Comparison of ENCODE assay signal across 10 mouse cellular contexts in the genomic region with DNA sequence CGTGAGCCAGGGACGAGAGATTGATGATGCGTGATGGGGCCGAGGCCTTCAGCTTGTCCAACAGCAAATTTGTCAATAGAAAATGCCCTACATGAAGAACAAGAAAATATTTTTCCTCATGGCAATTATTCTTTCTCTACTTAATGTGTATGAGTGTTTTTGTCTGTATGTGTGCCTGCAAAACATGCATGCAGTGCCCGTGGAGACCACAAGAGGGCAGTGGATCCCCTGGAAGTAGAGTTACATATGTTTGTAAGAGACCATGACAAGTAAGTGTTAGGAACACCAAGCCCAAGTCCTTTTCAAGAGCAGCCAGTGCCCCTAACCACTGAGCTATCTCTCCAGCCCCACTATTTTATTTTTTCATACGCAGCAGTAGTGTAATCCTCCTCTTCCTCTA. TPM values are rescaled to one million over a fixed set of nuclear protein-coding genes. Genes with fewer than 3 reads are reported as not detected.
A peak's percentile ranks its signal among the peaks of the same experiment; 100 is the strongest.
DNase-seq lines count a peak whose midpoint lies in the region; ATAC-seq lines count a peak whose summit lies in the region.
"Had no signal": no experiment of that assay in that cellular context is flagged by ENCODE, and none has a peak within 500 bp of the region (broad histone marks: within the 10 kb centered on the region; RNA-seq: fewer than 3 reads in every experiment).

No protein-coding gene starts in this region.

- peak; percentile 68 for DNase-seq in kidney, adult 11 months
- peak; percentile 64 for DNase-seq in T-cell, adult 2 months (ENCODE audit: low spot score)
- peak; percentile 78 for DNase-seq in embryo, embryonic 10 days (ENCODE audit: low spot score)
- peak; percentile 85 for DNase-seq in heart, postnatal 4 days
- peak; percentile 88 for DNase-seq in limb, embryonic 11.5 days (ENCODE audit: low spot score)
- peak; percentile 48 for DNase-seq in right cerebral cortex, adult 18-20 months
- DNase-seq in urinary bladder, postnatal 14 days (ENCODE audit: low spot score), result peak; percentile 81

- H3K36me3 ChIP-seq in kidney, embryonic 14.5 days (ENCODE audit: control insufficient read depth, insufficient read depth, low read length), result peaks cover 81% of the 10 kb centered on the region
- peaks cover 11% of the 10 kb centered on the region for H3K36me3 ChIP-seq in limb, embryonic 11.5 days (ENCODE audit: control insufficient read depth, insufficient read depth, low read length)

- 78% methylated on average over 6 of the region's 6 CpGs for WGBS in kidney, embryonic 14.5 days
- 79% methylated on average over 6 of the region's 6 CpGs for WGBS in limb, embryonic 11.5 days

- no peak overlapping the region for H3K4me2 ChIP-seq in kidney, embryonic 14.5 days (replicated peaks; ENCODE audit: low read depth, low read length)
- H3K4me2 ChIP-seq in limb, embryonic 11.5 days (ENCODE audit: low read depth, severe bottlenecking), result no peak overlapping the region
- H3K4me2 ChIP-seq: heart, embryonic 15.5 days; stomach, embryonic 15.5 days had no signal

- H3K27me3 ChIP-seq in kidney, embryonic 14.5 days (ENCODE audit: control insufficient read depth, insufficient read depth, low read length), result no peaks in the 10 kb centered on the region
- no peaks in the 10 kb centered on the region for H3K27me3 ChIP-seq in limb, embryonic 11.5 days (ENCODE audit: control insufficient read depth, insufficient read depth, low read length)
- H3K27me3 ChIP-seq: heart, embryonic 15.5 days; stomach, embryonic 15.5 days had no signal

- H3K9me3 ChIP-seq in kidney, embryonic 14.5 days (ENCODE audit: control insufficient read depth, low read length), result no peaks in the 10 kb centered on the region
- no peaks in the 10 kb centered on the region for H3K9me3 ChIP-seq in limb, embryonic 11.5 days (ENCODE audit: control insufficient read depth, low read length)
- H3K9me3 ChIP-seq: heart, embryonic 15.5 days; stomach, embryonic 15.5 days had no signal

- no peak overlapping the region for H3K4me3 ChIP-seq in kidney, embryonic 14.5 days (ENCODE audit: low read length)
- no peak overlapping the region for H3K4me3 ChIP-seq in limb, embryonic 11.5 days (ENCODE audit: low read depth, low read length)
- H3K4me3 ChIP-seq: heart, embryonic 15.5 days; stomach, embryonic 15.5 days had no signal

- H3K27ac ChIP-seq in kidney, embryonic 14.5 days (ENCODE audit: low read depth, low read length), result no peak overlapping the region
- no peak overlapping the region for H3K27ac ChIP-seq in limb, embryonic 11.5 days (replicated peaks; ENCODE audit: low read depth, low read length)
- H3K27ac ChIP-seq: heart, embryonic 15.5 days; stomach, embryonic 15.5 days had no signal

- no peak overlapping the region for H3K9ac ChIP-seq in kidney, embryonic 14.5 days (ENCODE audit: low read depth, low read length)
- H3K9ac ChIP-seq in limb, embryonic 11.5 days (ENCODE audit: low read length), result no peak overlapping the region
- H3K9ac ChIP-seq: heart, embryonic 15.5 days; stomach, embryonic 15.5 days had no signal

- no peak for ATAC-seq in kidney, embryonic 14.5 days (ENCODE audit: low FRiP score, low TSS enrichment)
- no peak for ATAC-seq in limb, embryonic 11.5 days (ENCODE audit: insufficient number of reproducible peaks, low FRiP score, low TSS enrichment, low read depth)

- H3K4me1 ChIP-seq in kidney, embryonic 14.5 days (ENCODE audit: control insufficient read depth, insufficient read depth, low read length), result no peaks in the 10 kb centered on the region
- no peaks in the 10 kb centered on the region for H3K4me1 ChIP-seq in limb, embryonic 11.5 days (ENCODE audit: control insufficient read depth, insufficient read depth, low read length)
- H3K4me1 ChIP-seq: heart, embryonic 15.5 days; stomach, embryonic 15.5 days had no signal

RNA-seq across cellular contexts. Expression of gene Rdh13, which starts 13.9 kb away (rescaled TPM):
- 23.4 and 32.9 TPM in 2 replicates for polyA plus RNA-seq in kidney, embryonic 14.5 days (2014; fragmentation: Nextera tagmentation; extraction: Ambion mirVana)
- total RNA-seq in heart, postnatal 4 days (2021), result 10 to 100 TPM; 30.4 to 36.4 TPM
- polyA plus RNA-seq in limb, embryonic 11.5 days (2014; fragmentation: Nextera tagmentation; extraction: Ambion mirVana), result 29.8 and 30.0 TPM in 2 replicates

RNA-seq across cellular contexts. Expression of gene Eps8l1, which starts 28.9 kb away (rescaled TPM):
- polyA plus RNA-seq in kidney, embryonic 14.5 days (2014; fragmentation: Nextera tagmentation; extraction: Ambion mirVana), result 3.0 and 6.8 TPM in 2 replicates
- total RNA-seq in heart, postnatal 4 days (2021), result 1 to 10 TPM; 1.6 to 2.7 TPM
- polyA plus RNA-seq in limb, embryonic 11.5 days (2014; fragmentation: Nextera tagmentation; extraction: Ambion mirVana), result 3.4 and 6.7 TPM in 2 replicates

RNA-seq across cellular contexts. Expression of gene Gp6, which starts 34.0 kb away (rescaled TPM):
- 0.07 TPM in 2 replicates for polyA plus RNA-seq in kidney, embryonic 14.5 days (2014; fragmentation: Nextera tagmentation; extraction: Ambion mirVana)
- total RNA-seq in heart, postnatal 4 days (2021), result under 1 TPM; 0.07 TPM
- 0.23 and 0.67 TPM in 2 replicates for polyA plus RNA-seq in limb, embryonic 11.5 days (2014; fragmentation: Nextera tagmentation; extraction: Ambion mirVana)
